Mouse (Mus musculus) kidney, adult 2 months (tissue): ENCODE measurements around the gene Ppp1r15b.

Experiments used
- CTCF ChIP-seq: fragments of 200-500 bp; conservative IDR thresholded peaks from 2 replicates; pipeline ENCODE4 v1.5.1; 2011; ENCODE audit warnings: low read depth, mild to moderate bottlenecking, control low read depth, low read length, moderate library complexity, mixed read lengths; ENCODE audit not compliant: insufficient read depth, insufficient read length
- POLR2A ChIP-seq: fragments of 200-500 bp; IDR thresholded peaks from one replicate; pipeline ENCODE4 v1.6.1; 2011; ENCODE audit warnings: low read depth, low read length, control low read depth

DNA sequence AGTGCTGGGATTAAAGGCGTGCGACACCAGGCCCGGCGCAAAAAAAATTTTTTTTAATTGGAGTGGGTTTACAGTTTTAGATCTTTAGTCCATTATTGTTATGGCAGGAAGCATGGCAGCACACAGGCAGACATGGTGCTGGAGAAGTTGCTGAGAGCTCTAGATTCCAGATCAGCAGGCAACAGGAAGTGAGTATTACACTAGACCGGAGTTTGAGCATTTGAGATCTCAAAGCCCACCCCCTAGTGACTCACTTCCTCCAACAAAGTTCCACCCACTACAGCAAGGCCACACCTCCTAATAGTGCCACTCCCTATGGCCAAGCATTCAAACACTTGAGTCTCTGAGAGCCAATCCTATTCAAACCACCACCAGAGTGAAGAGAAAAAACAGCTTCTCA is 12.8 kb upstream of the Ppp1r15b start:
- TF ChIP-seq POLR2A (no peak), CTCF (no peak)
